Mouse (Mus musculus) brown adipose tissue, adult 24 weeks (tissue): ENCODE results near the gene Tnfsf14. TPM values are rescaled to one million over a fixed set of nuclear protein-coding genes. Genes with fewer than 3 reads are reported as not detected.

Experiments
- H3K27ac ChIP-seq: fragments of 200-500 bp; replicated peaks from 2 replicates; pipeline ENCODE4 v1.5.1; 2012; ENCODE audit warnings: low read depth, mild to moderate bottlenecking, low read length
- H3K4me1 ChIP-seq: fragments of 200-500 bp; 2 replicates; pipeline ENCODE4 v1.6.1; 2012; ENCODE audit warnings: low read length, mixed read lengths; ENCODE audit not compliant: control insufficient read depth, insufficient read depth, insufficient read length
- H3K4me3 ChIP-seq: fragments of 200-500 bp; 2 replicates; pipeline ENCODE4 v1.5.1; 2012; ENCODE audit warnings: low read depth, mild to moderate bottlenecking, low read length, moderate library complexity; ENCODE audit not compliant: insufficient read depth
- polyA plus RNA-seq: library from polyadenylated mRNA; stranded (reverse); fragments of >200 nt; gene quantifications from 2 replicates; pipeline ENCODE4 v1.2.4, GENCODE M21; 2012; ENCODE audit not compliant: missing spikeins, insufficient read depth, insufficient read length

Gene Tnfsf14
- polyA plus RNA-seq, 1 experiment = not detected

GRCm38 (mm10) chr17:57219167-57219883 is 25.3 kb upstream of the Tnfsf14 start:
- no peak overlapping the region for H3K4me3 ChIP-seq
- H3K27ac ChIP-seq = no peak overlapping the region
- no peaks in the 10 kb centered on the region for H3K4me1 ChIP-seq

- H3K4me1 ChIP-seq = no peaks in the 10 kb centered on the region
- H3K27ac ChIP-seq = no peak overlapping the region
- H3K4me3 ChIP-seq = no peak overlapping the region
These were observed 24.4 kb upstream of the Tnfsf14 start for GRCm38 (mm10) chr17:57218335-57218900.

GRCm38 (mm10) chr17:57214676-57215387 is 20.9 kb upstream of the Tnfsf14 start:
- Histone ChIP-seq H3K27ac (no peak overlapping the region), H3K4me1 (no peaks in the 10 kb centered on the region), H3K4me3 (no peak overlapping the region)

GRCm38 (mm10) chr17:57211501-57211900 is 17.5 kb upstream of the Tnfsf14 start:
- Histone ChIP-seq H3K4me3 (no peak overlapping the region), H3K4me1 (no peaks in the 10 kb centered on the region)

GRCm38 (mm10) chr17:57209330-57209729 is 15.4 kb upstream of the Tnfsf14 start:
- no peaks in the 10 kb centered on the region for H3K4me1 ChIP-seq
- no peak overlapping the region for H3K4me3 ChIP-seq
- no peak overlapping the region for H3K27ac ChIP-seq

More at GRCm38 (mm10) chr17:57211501-57211900, 17.5 kb upstream of the Tnfsf14 start:
- no peak overlapping the region for H3K27ac ChIP-seq

- Histone ChIP-seq H3K27ac (no peak overlapping the region), H3K4me1 (no peaks in the 10 kb centered on the region), H3K4me3 (no peak overlapping the region)
These were observed 14.0 kb upstream of the Tnfsf14 start for GRCm38 (mm10) chr17:57207938-57208337.

GRCm38 (mm10) chr17:57201841-57202724 is 8.1 kb upstream of the Tnfsf14 start:
- H3K4me3 ChIP-seq = no peak overlapping the region
- H3K27ac ChIP-seq = no peak overlapping the region

GRCm38 (mm10) chr17:57198252-57198651 is 4.3 kb upstream of the Tnfsf14 start:
- no peak overlapping the region for H3K4me3 ChIP-seq
- no peak overlapping the region; the same call in 1 of the 2 replicates for H3K27ac ChIP-seq

More at GRCm38 (mm10) chr17:57201841-57202724, 8.1 kb upstream of the Tnfsf14 start:
- no peaks in the 10 kb centered on the region for H3K4me1 ChIP-seq

GRCm38 (mm10) chr17:57195326-57196010 is 1.5 kb upstream of the Tnfsf14 start:
- Histone ChIP-seq H3K4me3 (no peak overlapping the region), H3K27ac (no peak overlapping the region), H3K4me1 (no peaks in the 10 kb centered on the region)

More at GRCm38 (mm10) chr17:57198252-57198651, 4.3 kb upstream of the Tnfsf14 start:
- no peaks in the 10 kb centered on the region for H3K4me1 ChIP-seq

- H3K4me1 ChIP-seq = no peaks in the 10 kb centered on the region
- H3K27ac ChIP-seq = no peak overlapping the region
- H3K4me3 ChIP-seq = no peak overlapping the region
These were observed 794 bp upstream of the Tnfsf14 start for GRCm38 (mm10) chr17:57194771-57195170.

GRCm38 (mm10) chr17:57188510-57189192 is 5.3 kb downstream of the Tnfsf14 start:
- H3K4me1 ChIP-seq = no peaks in the 10 kb centered on the region
- H3K27ac ChIP-seq = no peak overlapping the region
- no peak overlapping the region for H3K4me3 ChIP-seq

GRCm38 (mm10) chr17:57185641-57186040 is 8.3 kb downstream of the Tnfsf14 start:
- Histone ChIP-seq H3K4me3 (no peak overlapping the region), H3K4me1 (no peaks in the 10 kb centered on the region), H3K27ac (no peak overlapping the region)

- Histone ChIP-seq H3K27ac (no peak overlapping the region), H3K4me1 (no peaks in the 10 kb centered on the region), H3K4me3 (no peak overlapping the region)
These were observed 11.1 kb downstream of the Tnfsf14 start for GRCm38 (mm10) chr17:57182871-57183270.

- Histone ChIP-seq H3K27ac (no peak overlapping the region), H3K4me3 (no peak overlapping the region), H3K4me1 (no peaks in the 10 kb centered on the region)
These were observed 13.6 kb downstream of the Tnfsf14 start for GRCm38 (mm10) chr17:57180363-57180762.
